Mouse (Mus musculus) ovary, adult 18-20 months (tissue): ENCODE measurements around the gene Impg2.

Experiments used
- DNase-seq: peaks from one replicate; pipeline ENCODE4 v3.0.0; 2022; ENCODE audit warnings: low spot score, mixed read lengths

Gene Impg2

GRCm38 (mm10) chr16:56204051-56204450, at the start of gene Impg2:
Impg2 (plus strand) TSS chr16:56204313.
- DNase-seq = no peak

- DNase-seq = no peak
Measured at GRCm38 (mm10) chr16:56163466-56163865, 40.6 kb upstream of the Impg2 start.

DNA sequence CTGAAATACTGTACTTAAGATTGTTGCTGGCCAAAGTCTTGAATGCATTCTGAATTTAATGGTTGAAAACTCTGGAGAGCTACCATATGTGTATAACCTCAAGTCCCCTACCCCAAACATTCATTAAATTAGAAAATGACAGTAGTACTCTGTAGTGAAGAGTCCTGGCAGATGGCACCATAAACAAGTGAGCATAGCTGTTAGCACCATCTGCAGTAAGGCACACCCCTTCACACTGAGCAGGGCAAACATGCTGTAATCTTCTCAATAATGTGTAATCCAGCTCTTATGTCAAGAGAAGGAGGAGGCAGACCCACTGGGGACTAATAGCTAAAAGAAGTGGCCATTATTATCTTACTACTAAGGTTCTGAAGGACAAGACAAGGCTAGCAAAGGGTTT, 33.9 kb upstream of the Impg2 start:
- DNase-seq = no peak

DNA sequence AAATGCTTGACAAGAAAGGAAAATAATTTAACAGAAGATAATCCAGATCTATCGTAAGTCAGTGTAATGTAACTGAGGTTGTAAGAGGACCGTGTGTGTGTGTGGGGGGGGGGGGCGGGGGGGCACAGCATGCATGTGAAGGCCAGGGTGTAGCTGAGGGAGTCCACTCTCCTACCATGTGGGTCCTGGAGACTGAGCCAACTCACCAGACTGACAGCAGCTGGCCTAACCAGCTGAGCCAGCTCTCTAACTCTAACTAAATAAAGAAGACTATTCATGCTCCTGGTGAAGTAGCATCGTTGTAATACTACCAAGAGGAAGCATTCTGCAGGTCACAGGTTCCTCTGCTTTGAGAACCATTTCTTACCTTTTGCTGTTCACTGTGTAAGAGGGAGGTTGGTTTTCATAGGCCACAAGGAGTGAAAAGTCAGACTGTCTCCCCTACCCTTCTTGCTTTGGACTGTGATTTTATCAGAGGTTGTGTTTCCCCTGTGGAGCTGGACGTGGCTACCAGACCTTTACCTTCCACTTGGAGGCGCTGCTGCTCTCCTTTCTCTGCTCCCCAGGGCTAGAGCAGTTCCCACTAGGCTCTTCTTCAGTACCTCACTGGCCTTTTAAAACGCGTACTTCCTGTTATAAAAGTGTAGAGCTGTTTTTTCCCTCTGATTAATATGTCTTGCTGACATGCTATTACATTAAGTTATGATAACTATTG, 28.1 kb upstream of the Impg2 start:
- no peak for DNase-seq

- DNase-seq = no peak
Measured at GRCm38 (mm10) chr16:56186863-56187262, 17.2 kb upstream of the Impg2 start.

- DNase-seq = no peak
Measured at GRCm38 (mm10) chr16:56188198-56188597, 15.9 kb upstream of the Impg2 start.

DNA sequence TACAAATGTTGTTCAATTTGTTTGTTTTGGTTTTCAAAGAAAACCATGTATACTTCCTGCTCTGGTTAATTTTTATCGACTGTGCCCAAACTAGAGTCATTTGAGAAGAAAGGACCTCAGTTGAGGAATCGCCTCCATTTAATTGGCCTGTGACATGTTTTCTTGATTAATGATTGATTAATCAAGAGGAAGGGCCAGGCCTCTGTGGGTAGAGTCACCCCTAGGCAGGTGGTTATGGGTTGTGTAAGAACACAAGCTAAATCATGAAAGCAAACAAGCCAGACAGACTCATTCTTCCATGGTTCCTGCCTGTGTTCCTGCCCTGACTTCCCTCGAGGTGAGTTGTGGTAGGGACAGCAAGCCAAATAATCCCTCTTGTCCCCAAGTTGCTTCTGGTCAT, 8.6 kb downstream of the Impg2 start:
- DNase-seq = no peak

DNA sequence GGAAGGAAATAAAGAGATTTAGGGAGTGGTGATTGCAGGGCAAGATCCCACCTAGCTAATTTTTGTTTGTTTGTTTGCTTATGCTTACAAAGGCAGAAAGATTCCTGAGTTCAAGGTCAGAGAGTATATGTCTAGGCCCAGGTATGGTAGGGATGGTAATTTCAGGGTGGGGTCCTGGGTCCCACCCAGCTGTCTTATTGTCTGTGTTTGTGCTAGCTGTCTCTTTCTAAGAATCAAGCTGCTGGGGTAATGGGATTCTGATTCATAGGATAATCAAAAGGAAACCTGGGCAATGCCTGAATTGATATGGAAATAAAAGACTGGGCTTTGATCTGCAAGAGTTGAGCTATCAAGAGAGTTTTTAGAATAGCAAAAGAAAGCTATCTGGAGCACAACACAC, 23.6 kb downstream of the Impg2 start:
- no peak for DNase-seq

DNA sequence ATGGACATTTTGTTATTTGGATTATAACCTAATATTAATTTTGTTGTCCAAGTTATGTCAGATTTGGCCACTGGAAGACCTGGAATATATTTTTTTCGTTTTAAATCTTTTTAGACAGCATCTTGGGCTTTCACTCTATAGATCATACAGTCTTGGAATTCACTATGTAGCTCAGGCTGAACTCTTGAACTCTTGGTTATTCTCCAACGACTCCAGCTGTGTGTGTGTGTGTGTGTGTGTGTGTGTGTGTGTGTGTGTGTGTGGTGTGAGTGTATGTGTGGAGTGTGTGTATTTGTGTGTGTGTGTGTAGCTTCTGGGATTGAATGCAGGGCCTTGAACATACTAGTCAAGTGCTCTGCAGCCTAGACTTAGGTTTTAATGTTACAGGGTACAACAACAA, 25.3 kb downstream of the Impg2 start:
- DNase-seq = no peak

DNA sequence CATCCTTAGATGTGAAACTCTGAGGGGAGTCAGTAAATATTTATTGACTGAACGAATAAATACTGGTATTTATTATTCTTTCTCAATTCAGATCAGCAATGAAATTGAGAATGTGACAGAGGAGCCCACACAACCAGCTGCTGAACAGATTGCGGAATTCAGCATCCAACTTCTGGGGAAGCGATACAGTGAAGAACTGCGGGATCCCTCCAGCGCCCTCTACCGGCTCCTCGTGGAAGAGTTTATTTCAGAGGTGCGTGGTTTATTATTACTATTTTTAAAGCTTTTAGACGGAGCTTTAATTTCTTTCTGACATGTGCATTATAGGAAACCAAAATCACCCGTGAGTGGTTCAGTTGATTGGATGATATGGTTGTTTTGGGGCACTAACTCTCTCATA, 27.2 kb downstream of the Impg2 start:
- DNase-seq = no peak

DNA sequence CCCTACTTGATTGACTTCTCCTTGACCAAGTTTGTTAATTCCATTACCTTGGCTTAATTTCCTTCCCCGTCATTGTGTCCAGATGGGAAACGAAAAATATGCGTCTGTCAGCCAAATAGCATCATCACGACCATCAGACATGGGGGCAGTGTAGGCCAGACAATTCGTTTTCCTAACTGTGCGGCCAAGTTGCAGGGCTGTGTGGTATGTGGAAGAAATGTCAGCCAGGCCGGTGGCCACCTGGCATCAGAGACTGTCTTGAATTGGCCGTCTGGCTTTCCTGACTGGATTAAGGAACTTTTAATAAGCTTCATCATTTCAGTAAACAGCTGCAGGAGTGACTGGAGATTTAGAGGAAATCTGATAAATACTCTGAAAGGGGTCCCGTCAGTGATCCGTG, 28.6 kb downstream of the Impg2 start:
- DNase-seq = no peak

- DNase-seq = no peak
Measured at GRCm38 (mm10) chr16:56246031-56246430, 41.9 kb downstream of the Impg2 start.

- no peak for DNase-seq
Measured at GRCm38 (mm10) chr16:56273917-56274316, 69.8 kb downstream of the Impg2 start.

DNA sequence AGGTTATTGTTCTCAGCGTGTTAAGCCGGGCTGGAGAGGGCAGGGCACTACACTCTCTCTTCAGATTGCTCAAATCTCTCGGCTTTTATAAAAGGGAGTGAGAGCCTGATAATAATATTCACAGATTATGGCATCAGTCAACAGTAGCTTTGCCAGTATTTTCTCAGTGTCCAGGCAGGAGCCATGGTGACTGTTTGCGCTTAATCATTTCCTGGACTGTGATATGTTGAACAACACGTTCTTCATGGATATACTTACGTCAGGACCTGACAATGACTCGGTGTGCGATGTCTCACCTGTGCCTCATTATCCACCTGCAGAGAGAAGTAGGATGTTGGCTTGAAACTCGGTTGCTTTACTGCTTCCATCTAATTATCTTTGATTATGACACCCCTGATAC, 74.9 kb downstream of the Impg2 start:
- DNase-seq = no peak

- no peak for DNase-seq
Measured at GRCm38 (mm10) chr16:56279752-56280151, 75.6 kb downstream of the Impg2 start.

- DNase-seq = no peak
Measured at GRCm38 (mm10) chr16:56281336-56281735, 77.2 kb downstream of the Impg2 start.

DNA sequence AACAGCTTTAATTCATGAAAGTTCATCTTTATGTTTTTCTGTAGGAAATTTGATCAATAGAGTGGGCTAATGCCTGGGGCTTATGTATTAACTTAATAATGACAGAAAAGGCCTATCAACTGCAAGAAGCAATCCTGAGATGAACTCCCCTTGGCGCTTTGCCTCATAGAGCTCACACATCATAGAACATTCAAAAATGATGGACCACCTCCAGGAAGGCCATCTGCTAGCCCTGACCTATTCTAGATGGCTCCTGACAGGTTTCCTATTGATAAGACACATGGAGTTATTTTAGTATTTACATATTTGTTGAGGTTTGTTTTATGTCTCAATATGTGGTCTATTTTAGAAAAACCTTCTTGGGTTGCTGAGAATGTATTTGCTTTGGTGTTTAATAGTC, 79.2 kb downstream of the Impg2 start:
- no peak for DNase-seq

DNA sequence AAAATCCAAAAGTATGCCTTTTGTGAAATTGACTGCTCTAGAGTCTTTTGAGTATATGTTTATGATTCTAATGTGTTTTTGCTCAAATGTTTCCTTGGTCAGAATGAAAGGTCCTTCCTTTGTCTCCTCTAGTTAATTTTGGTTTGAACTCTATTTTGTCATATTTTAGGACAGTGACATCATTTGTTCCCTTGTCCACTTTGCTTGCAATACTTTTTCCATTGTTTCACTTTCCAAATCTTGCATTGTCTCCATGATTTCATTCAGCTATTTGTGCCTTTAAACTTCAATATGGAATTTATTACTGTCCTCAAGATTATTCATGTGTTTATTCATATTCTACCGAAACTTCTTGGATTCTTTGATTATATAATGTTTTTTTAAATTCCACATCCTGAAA, 79.8 kb downstream of the Impg2 start:
- DNase-seq = no peak

DNA sequence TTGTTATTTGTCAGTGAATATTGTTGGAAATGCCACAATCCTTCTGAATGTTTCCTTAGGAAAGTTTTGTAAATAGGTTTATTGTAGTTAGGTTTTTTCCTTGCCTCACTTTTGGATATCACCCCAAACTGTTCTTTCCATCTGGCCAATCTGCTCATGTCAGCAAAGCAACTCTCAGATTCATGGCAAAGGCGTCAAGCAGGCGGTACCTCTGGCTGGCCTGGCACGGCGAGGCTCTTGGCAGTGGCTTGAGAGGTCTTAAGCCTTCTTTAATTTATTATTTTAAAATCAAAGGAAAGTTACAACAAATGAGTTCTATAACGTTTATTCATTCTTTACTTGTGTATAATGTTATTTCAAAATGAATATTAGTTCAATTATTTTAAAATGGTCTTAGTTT, 82.0 kb downstream of the Impg2 start:
- DNase-seq = no peak

GRCm38 (mm10) chr16:56286977-56287376, 82.9 kb downstream of the Impg2 start:
- no peak for DNase-seq

- DNase-seq = no peak
Measured at GRCm38 (mm10) chr16:56294887-56295286, 90.8 kb downstream of the Impg2 start.

DNA sequence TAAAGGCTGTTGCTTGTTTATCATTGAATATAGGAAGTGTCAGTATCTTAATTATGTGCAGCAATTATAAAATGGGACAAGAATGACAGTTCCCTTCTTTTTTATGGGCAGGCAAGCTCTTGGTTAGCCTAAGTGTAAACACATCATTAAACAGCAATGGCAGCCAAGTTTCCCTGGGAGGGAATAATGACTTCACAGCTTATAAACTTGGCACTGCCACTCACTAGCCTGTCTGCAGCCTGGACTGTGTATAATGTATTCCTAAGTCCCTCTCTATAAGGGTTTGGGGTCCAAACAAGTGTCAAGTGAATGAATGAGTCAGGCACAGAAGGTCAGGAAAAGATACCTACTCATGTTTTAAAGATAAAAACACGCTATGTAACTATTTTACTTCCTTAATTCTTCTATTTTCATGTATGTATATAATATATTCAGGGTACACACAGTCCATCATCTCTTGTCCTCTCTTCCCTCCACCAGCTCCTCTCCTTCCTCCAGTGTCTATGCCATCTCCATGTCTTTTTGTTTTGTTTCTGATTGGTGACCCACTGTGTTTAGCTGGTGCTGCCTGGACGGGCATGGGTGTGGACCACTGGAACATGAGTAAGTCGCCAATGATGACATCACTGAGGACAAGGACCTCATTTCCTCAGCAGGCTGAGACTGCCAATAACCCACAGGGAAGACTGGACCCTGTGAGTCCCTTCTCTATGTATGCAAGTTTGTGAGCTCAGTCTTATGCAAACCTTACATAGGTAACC, 92.0 kb downstream of the Impg2 start:
- DNase-seq = no peak

DNA sequence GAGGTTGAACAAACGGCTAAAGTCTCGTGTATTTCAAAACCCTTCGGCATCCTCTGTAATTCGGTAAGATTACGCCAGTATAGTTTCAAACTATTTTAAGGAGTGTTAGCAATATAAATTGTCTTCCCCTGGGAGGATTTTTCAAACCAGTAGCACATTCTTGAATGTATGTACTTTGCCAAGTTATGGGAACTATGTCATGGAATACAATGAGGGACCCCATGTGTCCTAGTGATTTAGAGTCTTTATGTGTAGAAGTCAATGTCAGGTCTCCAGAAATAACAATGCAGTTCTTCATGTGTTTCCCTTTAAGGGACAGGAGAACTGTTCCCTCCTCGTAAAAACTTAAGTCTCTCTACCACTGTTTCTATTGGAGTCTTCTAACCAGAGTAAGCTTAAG, 94.1 kb downstream of the Impg2 start:
- no peak for DNase-seq

DNA sequence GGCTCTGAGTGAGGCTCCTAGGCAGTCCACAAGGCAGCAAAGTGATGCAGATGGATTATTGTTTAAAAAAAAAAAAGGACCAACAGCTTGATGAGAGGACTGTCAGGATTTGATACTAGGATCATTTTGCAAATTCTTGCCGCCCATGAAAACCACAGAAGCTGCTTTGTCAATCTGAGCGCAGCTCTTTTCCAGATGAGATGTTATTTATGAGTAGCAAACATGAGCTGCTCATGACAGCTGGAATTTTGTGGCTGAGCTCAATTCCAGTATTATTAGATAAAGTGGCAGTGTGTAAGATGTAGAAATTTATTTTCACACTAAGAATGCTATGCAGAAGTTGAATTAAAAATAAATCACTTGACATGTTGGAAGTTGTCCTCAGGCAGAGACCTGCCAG, 94.7 kb downstream of the Impg2 start:
- DNase-seq = no peak
